Mouse (Mus musculus) retina, embryonic 14.5 days (tissue): ENCODE measurements around the gene Uggt1.
A peak's percentile ranks its signal among the peaks of the same experiment; 100 is the strongest.

Source experiments
- DNase-seq: peaks from one replicate; pipeline ENCODE4 v3.0.0-alpha.2; 2015; ENCODE audit warnings: low spot score

The Uggt1 gene

DNA sequence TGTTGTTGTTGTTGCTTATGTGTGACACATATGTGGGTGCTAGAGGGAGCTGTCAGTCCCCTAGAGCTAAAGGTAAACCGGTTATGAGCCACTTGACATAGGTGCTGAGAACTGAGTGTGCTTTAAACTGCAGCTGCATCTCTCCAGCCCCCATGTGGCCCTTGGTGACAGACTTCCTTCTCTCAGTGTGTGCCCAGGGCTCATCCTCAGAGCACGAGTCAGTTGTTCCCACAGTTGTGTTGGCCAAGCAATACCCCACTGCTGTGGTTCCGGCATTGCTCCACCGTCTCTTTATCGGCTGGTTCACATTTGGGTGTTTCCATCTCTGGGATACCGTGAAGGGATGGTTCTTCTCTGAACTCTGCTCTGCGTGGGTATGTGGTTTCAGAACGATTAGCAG is 12.8 kb upstream of the Uggt1 start:
- no peak for DNase-seq

DNA sequence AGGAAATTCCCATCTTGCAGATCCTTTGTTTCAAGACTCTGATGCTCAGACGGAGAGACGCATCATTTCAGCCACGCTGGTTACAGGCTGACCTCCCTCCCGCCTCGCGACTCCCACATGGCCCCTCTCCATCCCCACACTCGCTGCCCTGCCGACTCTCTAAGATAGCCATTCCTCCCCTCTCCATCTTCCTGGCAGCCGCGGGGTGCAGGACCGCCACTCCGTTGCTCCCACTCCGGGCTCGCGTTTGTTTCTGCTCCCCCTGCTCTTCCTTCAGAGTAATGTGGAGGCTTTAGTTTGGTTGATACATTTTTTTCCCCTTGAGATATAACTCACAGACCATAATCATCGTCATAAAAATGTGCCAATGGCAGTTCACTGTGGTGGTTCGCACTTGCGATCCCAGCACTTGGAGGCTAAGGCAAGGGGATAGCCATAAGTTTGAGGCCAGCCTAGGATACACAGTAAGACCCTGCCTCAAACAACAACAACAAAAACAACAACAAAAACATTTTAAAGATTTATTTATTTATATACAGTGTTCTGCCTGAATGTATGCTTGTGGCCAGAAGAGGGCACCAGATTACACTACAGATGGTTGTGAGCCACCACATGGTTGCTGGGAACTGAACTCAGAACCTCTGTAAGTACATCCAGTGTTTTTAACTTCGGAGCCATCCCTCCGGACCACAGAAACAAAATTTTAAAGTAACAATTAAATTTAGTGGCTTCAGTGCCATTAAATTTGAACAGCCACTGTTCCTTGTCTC is 11.5 kb upstream of the Uggt1 start:
- no peak for DNase-seq

DNA sequence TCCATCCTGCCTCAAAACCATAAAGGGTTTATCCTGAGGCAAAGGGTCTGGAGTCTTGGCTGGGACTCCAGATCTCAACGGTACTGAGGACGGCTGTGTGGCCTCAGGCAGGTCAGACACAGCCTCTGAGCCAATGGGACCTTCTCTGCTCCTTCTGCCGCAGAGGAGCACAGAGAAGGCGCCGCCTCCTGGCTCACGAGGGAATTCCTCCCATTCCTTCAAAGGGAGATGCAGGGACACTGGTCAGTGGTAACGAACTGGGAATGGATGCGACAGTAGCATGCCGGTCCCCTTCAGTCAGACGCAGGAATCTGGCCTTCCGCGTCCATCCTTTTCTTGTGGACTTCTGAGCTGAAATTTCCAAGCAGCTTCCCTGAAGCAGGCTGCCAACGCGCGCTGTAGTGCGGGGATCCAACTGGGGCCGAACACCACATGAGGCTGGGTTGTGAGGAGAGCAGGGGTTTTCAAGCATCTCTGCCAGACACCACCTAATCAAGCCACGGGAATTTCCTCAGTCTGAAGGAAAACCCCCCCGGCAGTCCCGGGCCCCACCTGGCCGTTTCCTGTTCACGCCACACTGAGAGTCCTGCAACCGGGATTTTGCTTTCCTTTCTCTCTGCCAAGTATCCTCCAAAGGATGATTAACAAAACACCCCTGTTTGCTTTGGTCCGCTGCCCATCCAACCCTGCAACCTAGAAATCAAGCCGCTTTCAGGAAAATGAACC is 10.3 kb upstream of the Uggt1 start:
- DNase-seq: peak; percentile 75

DNA sequence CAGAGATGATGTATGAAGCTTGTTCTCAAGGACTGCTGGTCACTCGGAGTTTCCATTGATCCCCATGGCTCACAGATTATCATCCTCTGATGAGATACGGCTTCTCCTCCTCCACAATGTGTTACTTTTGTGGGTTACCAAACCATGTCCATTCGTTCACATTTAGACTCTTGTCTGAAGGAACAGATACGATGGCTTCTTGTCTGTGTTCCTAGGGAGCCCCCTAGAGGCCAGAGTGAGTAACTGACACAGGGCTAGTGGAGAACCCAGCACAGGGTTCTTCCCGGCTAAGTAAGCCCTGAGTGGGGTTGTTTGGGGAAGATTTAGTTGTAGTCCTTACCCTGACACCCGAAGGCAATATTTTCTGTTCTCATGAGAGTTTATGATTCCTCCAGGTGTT is 8.3 kb upstream of the Uggt1 start:
- DNase-seq: peak; percentile 85

DNA sequence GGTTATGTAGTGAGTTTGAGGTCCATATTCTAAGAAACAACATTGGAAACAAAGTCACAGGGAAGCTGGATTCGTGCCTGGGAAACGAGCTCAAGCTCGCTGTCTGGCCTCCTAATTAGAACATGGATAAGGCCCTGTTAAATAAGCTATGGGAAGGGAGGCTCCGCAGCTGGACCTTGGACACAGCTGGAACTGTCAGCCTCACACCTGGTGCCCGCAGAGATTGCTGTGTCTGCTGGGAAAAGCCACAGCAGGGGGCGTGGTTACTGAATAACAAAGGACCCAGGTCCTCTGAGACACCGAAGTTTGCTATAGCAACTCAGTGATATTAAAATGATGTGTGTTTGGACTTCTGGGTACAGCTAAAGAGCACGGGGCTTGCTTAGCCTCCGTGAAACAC is 6.9 kb upstream of the Uggt1 start:
- peak; percentile 55 for DNase-seq

DNA sequence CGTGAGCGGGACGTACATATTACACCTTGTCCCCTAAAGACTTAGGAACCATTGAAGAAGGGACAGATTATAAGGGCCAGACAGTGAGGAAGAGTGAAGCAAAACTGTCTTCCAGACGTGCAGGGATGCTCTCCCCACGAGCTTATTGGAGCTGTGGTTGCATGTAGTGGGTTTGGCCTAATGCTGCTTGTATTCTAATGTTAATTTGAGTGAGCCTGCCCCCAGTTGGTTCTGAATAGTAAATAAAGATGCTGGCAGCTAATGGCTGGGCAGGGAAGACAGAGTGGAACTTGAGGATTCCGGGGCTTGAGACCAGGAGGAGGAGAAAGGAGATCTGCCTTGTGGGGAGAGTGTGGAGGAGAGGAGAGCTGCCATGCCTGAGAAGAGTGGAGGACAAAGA is 2.2 kb upstream of the Uggt1 start:
- no peak for DNase-seq

DNA sequence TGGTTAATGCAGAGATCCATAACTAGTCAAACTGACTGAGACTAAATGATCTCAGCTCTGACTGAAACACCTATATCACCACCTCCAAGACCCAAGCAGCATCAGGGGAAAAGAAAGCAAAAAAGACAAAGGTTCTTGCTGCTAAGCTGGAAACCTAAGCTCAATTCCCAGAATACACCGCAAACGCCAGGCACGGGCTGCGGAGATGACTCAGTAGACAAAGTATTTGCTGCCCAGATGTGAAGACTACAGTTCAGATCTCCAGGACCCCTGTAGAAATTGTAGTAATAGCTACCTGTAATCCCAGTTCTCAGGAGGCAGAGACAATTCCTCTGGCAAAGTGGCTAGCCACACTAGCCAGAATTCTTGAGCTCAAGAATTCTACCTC is 302 bp upstream of the Uggt1 start:
- DNase-seq: no peak

DNA sequence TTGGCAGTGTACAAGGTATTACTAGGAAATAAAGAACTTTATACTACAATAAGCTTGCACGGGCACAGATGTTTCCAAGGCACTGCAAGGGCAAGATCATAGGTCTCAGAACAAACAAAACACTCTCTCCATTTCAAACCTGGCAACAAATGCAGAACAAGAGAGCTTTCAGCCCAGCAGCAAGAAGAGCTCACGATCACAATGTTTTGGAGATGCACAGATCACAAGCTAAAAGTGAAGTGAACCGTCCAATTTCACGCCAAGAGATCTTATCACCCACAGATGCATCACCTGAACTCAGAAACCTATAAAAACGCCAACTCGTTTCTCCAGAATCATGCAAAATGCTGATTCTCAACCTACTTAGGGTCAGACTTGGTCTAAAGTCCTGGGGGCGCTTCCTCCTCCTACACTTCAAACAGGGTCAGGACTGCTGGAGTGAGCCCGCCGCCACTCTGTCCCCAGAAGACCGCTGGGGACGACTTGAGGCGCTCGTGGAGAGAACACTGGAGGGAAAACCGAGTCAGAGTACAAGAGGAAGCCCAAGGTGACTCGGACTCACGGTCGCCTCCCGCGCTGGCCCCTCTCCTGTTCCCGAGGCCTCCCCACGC is 968 bp downstream of the Uggt1 start:
- DNase-seq: peak; percentile 33

DNA sequence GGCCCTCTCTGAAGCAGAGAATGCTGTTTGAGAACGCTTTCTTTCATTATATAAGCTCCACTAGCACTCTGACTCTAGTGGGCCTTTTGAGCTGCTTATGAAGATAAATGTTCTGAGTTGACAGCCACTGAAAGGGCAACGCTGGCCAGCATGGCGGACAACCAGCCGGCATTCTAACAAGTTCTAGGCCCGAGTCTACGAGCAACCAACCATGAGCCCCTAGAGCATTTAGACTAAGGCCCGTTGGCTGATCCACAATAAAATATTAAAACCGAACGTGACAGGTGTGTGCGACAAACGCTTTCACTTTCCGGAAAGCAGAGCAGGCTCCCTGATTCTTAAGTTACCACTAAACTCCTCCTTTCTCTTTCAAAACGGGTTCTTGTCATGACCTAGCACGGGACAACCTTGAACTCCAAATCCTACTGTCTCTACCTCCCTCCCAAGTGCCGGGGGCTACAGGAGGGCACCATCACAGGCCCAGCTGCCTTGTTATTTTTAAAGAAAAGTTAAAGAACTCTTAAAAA is 2.6 kb downstream of the Uggt1 start:
- DNase-seq: no peak

DNA sequence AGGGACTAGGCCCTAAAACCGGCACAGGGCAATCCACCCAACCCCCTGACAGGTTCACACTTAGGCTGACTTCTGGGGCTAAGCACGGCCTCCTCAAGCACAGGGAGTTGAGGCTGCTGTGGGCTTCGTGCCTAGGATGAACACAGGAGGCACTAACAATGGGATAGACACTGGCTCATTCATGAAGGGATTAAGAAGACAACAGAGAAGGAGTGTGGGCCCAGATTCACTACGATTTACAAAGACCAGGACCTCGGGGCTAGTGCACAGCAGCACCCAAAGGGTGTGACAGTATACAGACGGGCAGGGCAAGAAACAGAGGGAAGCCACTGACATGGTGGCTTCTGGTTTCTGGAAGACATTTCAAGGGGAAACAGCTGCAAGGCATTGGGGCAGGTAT is 4.3 kb downstream of the Uggt1 start:
- DNase-seq: no peak

DNA sequence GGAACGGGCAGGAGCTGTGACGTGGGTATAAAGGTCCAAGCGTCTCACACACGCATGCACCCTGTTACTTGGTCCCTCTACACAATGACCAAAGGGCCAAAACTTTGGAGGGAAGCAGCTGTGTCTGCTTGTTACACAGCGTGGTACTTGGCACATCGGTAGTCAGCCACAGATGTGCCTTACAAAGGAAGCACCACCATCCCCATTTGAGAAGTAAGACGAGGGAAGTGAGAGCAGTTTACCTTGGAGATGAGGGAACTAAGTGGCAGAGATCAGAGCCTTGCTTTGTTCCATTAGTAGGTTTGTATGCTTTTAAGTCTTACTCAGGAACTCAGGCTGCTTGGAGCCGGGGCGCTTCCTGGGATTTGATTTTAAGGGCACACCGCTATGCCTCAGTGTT is 5.1 kb downstream of the Uggt1 start:
- no peak for DNase-seq

DNA sequence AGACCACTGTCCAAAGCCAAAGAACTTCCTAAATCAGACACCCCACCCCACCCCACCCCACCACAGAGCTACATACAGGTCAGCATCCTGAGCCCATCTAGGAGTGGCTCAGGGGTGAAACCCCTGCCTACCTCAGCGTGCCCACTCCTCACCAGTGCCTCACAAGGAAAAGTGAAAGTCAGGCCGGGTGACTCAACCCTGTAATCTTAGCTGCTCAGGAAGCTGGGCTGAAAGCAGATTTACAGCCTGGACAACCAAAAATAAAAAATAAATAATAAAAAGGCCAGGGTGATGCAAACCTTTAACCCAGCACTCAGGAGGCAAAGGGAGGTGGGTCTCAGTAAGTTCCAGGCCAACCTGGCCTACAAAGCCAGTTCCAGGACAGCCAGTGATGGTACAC is 8.7 kb downstream of the Uggt1 start:
- no peak for DNase-seq

DNA sequence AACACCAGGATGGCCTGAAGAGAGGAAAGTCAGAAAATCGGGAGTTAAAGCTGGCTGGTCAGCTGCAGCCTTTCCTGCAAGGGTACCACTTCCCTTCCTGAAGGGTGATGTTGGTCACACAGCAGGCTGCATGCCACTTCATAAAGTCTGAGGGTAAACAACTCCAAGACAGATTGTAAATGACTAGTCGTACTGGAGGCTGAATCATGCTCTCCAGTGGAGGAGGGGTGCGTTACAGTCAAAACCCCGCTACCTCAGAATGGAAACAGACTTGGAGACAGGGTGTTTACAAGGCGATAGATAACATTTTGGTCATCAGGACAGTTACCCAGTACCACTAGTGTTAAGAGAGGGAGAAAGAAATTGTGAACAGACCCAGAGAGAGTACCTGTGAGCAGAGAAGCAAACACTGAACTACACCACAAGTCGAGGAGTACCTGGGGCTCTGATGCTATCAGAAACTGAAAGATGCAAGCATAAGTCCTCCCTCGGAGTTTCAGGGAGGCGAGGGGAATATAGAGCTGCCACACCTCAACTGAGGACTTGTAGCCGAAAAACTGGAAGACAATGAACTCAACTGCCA is 9.4 kb downstream of the Uggt1 start:
- DNase-seq: no peak

DNA sequence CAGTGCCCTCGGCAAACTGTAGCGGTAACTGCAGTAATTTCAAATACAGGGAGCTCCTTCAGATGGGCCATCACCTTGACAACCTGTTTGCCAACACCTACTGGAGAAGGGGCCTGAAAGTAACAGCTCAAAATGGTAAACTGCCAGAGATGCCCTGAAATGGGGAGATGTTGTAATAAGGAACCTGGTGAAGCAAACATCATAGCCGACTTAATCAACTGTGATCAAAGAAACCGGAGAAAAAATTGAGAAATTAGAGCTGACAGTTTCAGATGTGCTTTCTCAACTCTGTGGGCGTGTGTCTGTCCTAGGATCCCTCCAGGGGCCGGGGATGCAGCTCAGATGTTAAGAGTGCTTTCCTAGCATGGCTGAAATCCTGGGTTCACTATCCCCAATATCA is 11.3 kb downstream of the Uggt1 start:
- DNase-seq: no peak

DNA sequence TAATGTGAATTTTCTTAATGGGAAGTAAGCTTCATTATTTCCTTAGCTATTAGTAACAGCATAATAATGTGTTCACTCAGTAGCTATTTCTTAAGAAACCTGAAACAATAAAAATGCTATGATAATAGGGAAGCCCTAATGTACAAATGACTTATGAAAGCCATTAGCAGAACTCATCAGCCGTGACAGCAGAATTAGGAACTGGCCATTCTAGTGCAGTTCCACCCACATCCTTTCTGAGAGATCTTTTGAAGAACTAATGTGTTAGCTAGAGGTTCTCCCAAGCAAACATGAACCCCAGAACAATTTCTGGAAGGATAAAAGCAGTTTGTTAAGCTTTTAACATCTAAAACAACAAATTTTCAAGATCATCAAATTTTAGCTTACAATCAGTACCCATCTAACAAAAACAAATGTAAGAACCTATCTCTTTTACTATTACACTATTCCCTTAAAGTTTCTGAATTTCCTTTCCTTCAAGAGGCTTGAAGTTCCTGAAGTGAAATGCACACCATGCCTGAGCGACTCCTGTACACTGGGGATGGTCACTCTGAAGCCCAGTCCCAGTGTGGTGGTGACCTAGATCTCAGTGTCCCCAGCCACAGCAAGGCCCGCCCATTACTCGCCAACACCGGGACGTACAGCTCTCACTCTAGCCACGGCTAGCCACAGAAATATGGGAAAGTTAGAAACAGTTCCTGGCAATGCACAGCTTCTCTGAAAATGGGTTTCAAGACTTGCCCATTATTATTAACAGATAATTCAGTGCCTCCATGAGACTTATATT is 13.4 kb downstream of the Uggt1 start:
- no peak for DNase-seq

DNA sequence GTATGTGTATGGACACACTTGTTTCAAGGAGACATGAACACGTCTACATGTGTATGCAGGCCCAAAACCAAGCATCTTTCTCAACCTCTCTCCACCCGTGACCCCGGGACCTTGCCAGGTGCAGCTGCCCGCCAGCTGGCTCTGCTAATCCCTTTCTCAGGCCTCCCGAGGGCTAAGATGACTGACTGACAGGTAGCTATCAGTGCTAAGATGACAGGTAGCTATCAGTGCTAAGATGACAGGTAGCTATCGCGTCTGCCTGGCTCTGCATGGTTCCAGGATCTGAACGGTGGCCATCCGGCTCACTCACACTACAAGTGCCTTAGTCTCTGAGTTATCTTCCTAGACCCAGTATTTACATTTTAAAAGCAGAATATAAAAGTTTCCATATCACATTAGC is 16.1 kb downstream of the Uggt1 start:
- no peak for DNase-seq

DNA sequence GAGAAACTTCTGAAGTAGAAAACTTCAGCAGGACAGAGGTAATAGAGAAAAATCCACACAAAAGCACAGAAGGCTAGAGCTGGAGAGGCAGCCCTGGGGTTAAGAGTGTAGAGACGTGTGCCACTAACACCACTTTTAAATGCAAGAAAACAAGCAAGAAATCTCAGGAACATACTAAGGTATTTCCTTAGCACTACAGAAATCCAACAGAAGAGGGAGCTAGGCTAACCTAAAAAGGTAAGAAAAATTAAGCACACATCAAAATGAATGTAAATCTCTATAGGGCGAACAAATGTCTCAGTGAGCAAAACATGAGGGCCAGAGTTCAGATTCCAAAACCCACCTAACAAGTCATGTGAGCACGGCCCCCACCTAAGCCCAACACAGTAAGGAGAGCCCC is 19.9 kb downstream of the Uggt1 start:
- DNase-seq: no peak

DNA sequence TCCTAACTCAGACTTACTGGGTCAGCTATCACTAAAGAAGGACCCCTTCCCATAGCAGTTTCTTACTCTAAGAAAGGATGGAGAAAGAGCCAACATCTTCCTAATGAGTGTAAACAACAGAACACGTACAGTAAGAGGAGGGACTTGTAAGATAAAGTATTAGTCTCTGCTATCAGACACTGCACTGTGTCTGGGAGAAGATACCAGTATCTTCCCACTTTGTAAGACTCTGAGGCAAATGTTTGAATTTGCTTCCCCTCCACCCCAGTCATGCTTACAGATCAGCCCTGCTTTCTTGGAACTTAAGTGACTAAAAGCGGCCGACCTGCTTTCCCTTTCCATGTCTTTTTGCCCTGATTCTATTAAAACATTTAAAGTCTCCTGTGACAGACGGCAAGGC is 30.2 kb downstream of the Uggt1 start:
- DNase-seq: no peak

DNA sequence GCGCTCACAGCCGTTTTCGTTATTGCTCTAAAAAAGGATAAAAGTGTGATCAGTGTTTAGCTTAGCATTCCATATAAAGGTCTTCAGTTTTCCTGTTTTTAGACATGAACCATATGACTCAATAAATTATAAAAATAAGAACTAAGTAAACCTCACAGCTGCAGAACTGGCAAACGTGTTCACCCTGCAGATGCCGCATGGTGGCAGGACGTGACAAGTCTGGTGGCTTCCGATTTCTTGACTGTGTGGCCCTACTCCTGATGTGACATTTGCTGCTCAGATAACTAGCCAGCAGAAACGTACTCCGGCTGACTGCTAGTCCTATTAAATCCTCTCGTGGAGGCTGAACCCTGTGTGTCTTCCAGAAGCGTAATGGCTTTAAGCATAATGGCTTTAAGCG is 42.8 kb downstream of the Uggt1 start:
- DNase-seq: no peak

DNA sequence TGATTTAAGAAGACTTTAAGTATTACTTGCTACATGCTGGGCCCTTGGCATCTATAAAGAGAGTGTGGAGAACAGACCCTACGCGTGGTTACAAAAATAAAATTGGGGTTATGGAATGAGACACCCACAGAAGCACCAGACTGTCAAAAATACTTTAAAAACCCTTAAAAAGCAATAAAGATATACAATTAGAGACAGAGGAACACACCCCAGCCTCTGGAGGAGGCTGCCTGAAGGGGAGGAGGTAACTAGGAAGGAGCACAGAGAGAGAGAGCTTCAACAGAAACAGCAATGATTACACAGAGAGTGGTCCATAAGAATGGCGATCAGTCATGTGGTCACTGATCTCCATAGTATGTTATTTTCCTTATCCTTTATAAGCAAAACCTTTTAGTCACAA is 50.0 kb downstream of the Uggt1 start:
- DNase-seq: no peak

DNA sequence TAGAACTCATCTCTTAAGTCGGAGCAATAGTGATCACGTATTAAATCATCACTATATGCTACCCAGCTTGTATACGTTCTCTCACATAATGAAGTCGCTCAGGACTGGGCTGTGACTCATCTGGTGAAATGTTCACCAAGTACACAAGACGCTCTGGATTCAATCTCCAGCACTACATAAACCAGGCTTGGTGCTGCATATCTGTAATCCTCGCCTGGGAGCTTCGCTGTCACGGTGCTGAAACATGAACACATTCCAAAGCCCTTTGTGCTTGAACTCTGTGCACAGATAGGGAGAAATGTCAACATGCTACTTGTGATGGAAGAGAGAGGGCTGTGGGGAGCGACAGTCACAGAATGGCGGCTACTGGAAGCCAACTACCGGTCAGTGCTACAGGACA is 52.6 kb downstream of the Uggt1 start:
- DNase-seq: no peak

DNA sequence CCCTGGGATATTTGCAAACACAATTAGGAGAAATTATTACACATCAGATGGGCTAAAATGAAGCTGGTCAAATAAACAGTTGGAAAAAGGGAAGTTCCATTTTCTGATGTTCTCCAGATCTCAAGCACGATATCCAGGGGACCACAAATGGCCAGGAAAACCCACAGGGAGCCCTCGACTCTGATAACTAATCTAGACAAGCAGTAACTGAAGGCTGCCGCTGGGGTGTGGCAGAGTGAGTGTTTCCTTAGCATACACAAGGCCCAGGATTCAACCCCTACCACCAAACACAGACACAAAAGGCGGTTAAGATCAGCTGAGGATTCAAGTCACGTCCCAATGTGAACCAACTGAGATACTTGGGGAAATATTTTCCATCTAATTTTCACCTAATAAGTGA is 64.5 kb downstream of the Uggt1 start:
- no peak for DNase-seq
